Mouse (Mus musculus): ENCODE results near the gene Baiap3.

Gene Baiap3

DNA sequence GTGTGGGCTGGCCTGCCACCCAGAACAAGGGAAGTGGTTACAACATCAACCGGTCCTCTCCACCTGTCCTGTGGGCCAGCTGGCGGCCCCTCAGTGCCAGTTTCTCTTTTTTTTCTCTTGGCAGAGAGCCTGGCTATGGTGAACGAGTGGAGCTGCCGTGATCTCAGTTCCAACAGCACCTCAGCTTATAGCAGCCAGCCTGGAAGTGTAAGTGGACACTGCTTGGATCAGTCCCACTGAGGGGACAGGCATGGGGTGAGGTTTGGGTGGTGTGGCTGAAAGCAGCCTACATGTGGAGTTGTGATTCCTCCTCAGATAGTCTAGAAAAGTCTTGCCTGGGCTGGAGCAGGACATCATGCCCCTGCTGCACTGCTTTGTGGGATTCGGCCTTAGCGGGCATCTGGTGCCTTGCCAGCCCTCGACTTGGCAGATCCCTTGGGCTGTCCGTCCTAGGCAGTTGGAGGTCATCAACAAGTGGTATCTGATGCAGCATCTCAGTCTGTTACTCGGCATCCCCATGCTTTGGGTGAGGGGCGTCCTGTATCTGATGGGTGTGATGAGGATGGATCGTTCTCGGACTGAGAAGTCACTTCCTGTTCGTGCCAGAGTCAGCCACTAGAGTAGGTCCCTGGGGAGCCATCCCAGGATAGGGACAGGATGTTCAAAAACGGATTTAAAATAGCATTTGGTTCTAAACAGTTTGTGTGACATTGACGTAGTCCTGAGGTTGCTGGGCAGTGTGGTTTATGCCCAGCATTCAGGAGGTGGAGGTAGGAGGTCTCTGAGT, 45.3 kb downstream of the Baiap3 start:
- DNase-seq (ENCODE audit: low read depth in 1 of 2, low spot score in 2 of 2), result no peak

DNA sequence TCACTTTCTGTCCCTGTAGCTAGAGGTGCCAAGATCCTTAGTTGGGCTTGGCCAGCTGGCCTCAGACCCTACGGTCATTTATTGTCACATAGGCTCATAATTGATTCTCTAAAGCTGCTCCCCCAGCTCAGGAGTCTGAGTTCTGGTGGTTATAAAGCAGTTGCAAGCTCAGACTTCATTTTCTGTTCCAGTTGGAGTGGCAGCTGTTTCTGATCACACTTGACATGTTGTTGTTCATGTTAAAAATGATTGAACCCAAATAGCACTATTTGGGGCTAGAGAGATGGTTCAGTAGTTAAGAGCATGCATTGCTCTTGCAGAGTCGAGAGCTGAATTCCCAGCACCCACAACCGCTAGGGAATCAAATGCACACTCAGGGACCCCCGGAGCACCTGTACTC, 46.2 kb downstream of the Baiap3 start:
- DNase-seq (ENCODE audit: low read depth in 1 of 2, low spot score in 2 of 2), result no peak

DNA sequence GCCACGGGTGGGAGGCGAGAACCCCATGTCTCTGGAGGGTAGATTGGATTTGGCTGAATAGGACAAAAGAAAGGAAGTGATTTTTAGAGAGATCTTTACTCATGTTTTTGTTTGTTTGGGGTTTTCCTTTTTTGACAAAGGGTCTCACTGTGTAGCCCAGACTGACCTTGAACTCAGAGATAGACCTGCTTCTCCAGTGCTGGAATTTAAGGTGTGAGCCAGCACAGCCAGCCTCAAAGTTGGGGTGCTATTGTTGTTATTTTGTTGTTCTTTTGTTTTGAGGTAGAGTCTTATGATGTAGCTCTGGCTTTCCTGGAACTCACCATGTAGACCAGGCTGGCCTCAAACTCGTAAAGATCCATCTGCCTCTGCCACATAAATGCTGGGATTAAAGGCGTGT, 53.8 kb downstream of the Baiap3 start:
- DNase-seq (ENCODE audit: low read depth in 1 of 2, low spot score in 2 of 2), result no peak
